Mouse (Mus musculus) cerebellum, adult 11-12 months (tissue): ENCODE results near the gene Pcdh15.

Experiments used
- DNase-seq: peaks from one replicate; pipeline ENCODE4 v3.0.0; 2022

The Pcdh15 gene

DNA sequence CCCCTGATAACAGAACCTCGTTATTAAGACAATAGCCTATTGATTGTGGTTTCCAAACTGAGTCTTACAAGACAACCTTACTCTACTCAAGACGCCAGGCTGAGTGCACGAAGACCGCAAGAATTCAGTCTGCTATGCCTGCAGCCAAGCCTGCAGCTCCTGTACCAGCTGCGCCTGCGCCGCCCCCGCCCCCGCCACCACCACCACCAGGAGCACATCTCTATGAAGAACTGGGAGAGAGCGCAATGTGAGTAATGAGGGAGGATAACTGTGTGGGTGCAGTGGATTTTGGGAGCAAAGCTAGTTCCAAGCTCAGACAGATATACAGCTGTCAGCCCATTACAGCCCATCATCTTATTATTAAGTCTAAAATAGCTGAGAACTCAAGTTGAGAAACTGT is 1527.5 kb downstream of the Pcdh15 start:
- DNase-seq, result no peak

DNA sequence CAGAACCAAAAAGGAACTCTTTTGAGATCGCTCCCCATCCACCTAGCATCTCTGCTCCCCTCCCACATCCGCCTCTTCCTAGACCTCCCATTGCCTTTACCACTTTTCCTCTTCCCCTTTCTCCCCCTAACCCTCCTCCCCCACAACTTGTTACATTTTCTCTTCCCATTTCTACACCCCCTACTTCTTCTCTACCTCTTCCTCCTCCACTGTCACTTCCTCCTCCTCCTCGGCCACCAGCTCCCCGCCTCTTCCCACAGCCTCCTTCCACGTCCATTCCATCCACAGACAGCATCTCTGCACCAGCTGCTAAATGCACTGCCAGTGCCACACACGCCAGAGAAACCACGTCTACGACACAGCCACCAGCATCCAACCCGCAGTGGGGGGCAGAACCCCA is 1532.2 kb downstream of the Pcdh15 start:
- DNase-seq, result no peak

DNA sequence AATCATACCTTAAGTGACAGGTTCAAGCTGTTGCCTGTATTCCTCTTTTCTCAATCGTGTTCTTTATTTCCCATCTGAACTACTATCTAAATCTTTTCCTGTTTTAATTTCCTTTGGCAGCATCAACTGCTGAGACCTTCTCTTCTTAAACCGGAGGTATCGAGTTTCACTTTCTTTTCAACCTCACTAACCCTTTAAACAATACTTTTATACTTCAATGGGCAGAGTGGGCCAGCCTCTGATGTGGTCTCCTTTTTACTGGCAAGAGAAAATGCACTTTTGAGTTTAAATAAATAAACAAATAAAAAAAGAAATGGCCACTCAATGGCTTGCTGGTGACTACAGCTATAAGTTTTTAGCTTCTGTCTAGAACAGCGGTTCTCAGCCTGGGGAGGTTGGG is 1537.9 kb downstream of the Pcdh15 start:
- DNase-seq, result no peak

DNA sequence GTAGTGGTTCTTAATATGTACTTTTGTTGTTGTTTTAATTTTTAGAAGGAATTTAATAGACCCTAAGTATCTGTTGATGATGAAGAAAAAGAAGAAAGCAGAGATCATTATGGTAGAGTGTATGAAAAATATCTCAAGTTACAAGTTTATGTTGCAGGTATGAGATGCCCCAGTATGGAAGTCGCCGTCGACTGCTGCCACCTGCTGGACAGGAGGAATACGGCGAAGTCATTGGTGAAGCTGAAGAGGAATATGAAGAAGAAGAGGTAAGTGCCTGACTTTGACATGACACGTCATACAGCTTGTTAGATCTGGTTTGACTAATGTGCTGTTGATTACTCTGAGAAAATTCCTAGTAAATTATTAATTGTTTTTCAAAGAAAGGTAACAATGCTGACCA is 1543.0 kb downstream of the Pcdh15 start:
- DNase-seq, result no peak

- DNase-seq, result no peak
These were observed 1564.0 kb downstream of the Pcdh15 start for GRCm38 (mm10) chr10:74663171-74663570.

DNA sequence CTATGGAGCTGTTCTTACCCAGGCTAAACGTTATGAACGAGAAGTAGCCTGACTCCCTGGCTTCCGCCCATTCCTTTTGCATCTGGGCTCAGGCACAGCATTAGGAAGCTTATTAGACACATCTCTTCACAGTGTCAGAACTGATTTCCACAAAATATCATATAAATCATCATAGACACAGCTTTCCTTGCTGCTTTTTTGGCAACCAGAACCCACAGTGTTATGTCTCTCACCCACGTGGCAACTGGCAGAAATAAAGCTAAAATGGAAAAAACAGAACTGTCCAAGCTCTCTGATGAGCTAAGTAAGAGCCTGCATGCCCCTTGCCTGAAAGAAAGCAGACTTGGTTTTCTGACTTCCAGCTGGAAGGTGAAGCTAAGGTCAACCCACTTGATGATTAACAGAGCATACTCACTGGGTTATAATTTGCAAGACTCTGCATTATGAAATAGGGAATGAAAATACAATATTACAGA is 1580.9 kb downstream of the Pcdh15 start:
- no peak for DNase-seq

DNA sequence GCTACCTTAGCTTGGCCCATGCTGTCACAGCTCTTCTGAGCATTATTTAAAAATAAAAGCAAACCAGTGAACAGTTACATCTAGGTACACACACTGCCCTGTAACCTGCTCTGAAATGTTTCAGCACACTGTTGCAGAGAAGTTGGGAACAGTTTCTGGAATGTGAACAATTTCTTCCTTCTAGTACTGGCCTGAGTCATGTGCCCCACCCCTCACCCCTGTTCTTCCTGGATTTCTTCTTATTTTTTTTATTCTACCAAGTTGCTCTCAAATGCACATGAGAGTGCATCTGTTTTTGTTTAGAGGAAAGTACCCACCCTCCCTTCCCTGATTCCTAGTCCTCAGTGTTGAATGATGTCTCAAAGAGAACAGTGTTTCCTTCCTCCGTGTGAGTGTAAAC is 1581.4 kb downstream of the Pcdh15 start:
- DNase-seq, result no peak
